Mouse (Mus musculus): ENCODE data around the gene Polr2c. TPM values are rescaled to one million over a fixed set of nuclear protein-coding genes. Genes with fewer than 3 reads are reported as not detected.
"Not testable (repeated sequence)": the region's sequence is repeated elsewhere in the genome, so short reads cannot be mapped to it uniquely, and the experiment has no call there.

The Polr2c gene
- polyA plus RNA-seq, 1 experiment from 2014 or later: 134 TPM

- ATAC-seq (ENCODE audit: insufficient read depth, low FRiP score, low read depth); H3K9ac ChIP-seq; H3K4me1 ChIP-seq; H3K27me3 ChIP-seq (replicated peaks); H3K9me3 ChIP-seq; H3K4me3 ChIP-seq (replicated peaks); H3K27ac ChIP-seq; H3K4me2 ChIP-seq: not testable (repeated sequence)
- 86% methylated on average over 11 of the region's 11 CpGs for WGBS
- peaks cover 38% of the 10 kb centered on the region for H3K36me3 ChIP-seq
Observed at GRCm38 (mm10) chr8:94854761-94855160, 2.5 kb upstream of the Polr2c start.

GRCm38 (mm10) chr8:94857011-94857345 is 272 bp upstream of the Polr2c start:
- ATAC-seq (ENCODE audit: insufficient read depth, low FRiP score, low read depth): no peak
- no peak overlapping the region for H3K27ac ChIP-seq
- 0 out of 2 replicates have a peak, but pooled peaks cover 3% of the 10 kb centered on the region for H3K4me1 ChIP-seq
- H3K4me3 ChIP-seq (replicated peaks): peak overlapping the region; percentile 98
- H3K27me3 ChIP-seq (replicated peaks): no peaks in the 10 kb centered on the region
- no peaks in the 10 kb centered on the region for H3K9me3 ChIP-seq
- H3K36me3 ChIP-seq: peaks cover 28% of the 10 kb centered on the region
- no peak overlapping the region for H3K9ac ChIP-seq
- peak overlapping the region; percentile 30; the same call in 1 of the 2 replicates for H3K4me2 ChIP-seq
- WGBS: 31% methylated on average over 5 of the region's 5 CpGs

DNA sequence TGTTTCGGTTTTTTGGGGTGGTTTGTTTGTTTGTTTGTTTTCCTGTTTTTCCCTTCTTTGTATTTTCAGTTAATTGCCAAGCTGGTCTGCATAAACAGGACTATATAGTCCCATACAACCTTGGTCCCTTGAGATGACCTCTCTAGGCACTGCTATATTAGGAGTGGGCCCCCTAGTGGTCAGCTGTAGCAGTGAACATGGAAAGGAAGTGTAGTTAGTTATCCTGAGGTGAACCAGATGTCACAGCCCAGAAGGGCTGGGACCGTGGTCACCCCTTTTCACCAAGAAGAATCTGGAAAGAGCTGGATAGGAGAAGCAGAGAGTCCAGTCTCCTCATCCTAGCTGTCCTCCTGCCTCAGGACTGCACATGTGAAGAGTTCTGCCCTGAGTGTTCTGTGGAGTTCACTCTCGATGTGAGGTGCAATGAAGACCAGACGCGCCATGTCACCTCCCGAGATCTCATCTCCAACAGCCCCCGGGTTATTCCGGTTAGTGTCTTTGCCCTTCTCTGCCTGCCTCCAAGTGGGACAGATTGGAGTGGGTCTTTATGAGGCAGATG is 4.2 kb downstream of the Polr2c start:
- Histone ChIP-seq H3K36me3 (peaks cover 35% of the 10 kb centered on the region), H3K27ac (no peak overlapping the region), H3K4me1 (0 out of 2 replicates have a peak, but pooled peaks cover 3% of the 10 kb centered on the region), H3K4me3 (replicated peaks) (no peak overlapping the region), H3K4me2 (no peak overlapping the region), H3K27me3 (replicated peaks) (no peaks in the 10 kb centered on the region), H3K9ac (no peak overlapping the region), H3K9me3 (no peaks in the 10 kb centered on the region)
- WGBS: 67% methylated on average over 8 of the region's 8 CpGs
- no peak for ATAC-seq (ENCODE audit: insufficient read depth, low FRiP score, low read depth)

DNA sequence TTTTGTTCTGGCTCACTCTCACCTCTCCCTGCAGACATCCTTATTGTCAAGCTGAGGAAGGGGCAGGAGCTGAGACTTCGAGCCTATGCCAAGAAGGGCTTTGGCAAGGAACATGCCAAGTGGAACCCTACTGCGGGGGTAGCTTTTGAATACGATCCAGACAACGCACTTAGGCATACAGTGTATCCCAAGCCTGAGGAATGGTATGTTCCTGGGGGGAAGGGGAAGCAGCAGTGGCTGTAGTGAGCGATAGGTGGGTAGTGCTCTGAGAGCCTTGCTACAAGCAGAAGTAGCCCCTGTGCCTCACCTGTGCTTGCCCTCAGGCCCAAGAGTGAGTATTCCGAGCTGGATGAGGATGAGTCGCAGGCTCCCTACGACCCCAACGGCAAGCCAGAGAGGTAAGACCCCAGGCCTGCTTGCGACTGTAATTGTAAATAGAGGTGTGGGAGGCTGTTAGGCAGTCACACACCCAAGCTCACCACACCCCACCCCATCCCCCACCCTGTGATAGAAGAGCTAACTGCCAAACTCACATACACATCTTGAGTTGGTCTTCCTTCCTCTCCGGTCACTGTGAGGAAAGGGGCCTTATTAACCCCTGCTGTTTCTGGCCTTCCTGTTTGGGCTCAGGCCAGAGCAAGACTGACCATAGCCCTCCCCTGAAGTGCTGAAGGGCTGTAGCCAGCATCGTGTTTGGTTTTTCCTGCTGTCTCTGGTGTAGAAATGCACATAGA is 5.4 kb downstream of the Polr2c start:
- Histone ChIP-seq H3K4me2 (no peak overlapping the region), H3K36me3 (peaks cover 45% of the 10 kb centered on the region), H3K27me3 (replicated peaks) (no peaks in the 10 kb centered on the region), H3K9me3 (no peaks in the 10 kb centered on the region), H3K9ac (no peak overlapping the region), H3K4me1 (0 out of 2 replicates have a peak, but pooled peaks cover 3% of the 10 kb centered on the region), H3K4me3 (replicated peaks) (no peak overlapping the region), H3K27ac (no peak overlapping the region)
- WGBS: 80% methylated on average over 12 of the region's 12 CpGs
- no peak for ATAC-seq (ENCODE audit: insufficient read depth, low FRiP score, low read depth)

DNA sequence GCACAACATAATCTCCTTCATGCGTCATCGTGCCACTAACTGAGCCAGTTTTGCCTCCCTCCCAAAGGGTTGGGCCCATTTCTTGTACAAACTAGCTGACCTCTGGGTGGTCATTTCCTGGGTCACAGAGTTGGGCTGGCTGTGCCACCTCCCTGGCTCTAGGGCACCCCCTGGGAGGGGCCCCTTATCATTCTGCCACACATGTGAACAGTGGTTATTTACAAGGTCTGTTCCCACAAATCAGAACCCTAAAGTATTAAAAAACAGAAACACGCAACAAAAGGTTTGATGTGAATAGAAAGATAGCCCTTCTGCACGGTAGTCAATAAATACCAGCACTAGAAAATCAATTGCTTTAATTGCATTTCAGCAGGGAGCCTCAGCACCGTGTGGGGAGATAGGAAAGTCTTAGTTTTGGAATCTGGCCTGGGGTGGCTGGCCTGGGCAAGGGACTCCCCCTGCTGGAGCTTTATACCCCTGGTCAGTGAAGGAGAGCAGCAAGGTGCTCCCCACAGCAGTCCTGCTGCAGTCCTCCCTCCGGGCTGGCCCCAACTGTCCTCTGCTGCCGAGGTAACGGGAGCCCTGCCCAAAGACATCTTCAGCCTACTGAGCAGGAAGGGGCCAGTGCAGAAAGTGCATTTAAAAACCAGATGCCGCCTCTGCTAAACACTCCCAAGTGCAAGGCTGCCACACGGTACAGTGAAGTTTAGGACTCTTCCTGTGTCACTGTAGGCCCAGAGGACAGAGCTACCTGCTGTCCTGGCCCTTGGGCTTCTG is 6.8 kb downstream of the Polr2c start:
- Histone ChIP-seq H3K27ac (no peak overlapping the region), H3K4me3 (replicated peaks) (no peak overlapping the region), H3K4me2 (no peak overlapping the region), H3K36me3 (peaks cover 45% of the 10 kb centered on the region), H3K9me3 (no peaks in the 10 kb centered on the region), H3K9ac (no peak overlapping the region), H3K4me1 (peaks cover 3% of the 10 kb centered on the region; the same call in 1 of the 2 replicates), H3K27me3 (replicated peaks) (no peaks in the 10 kb centered on the region)
- ATAC-seq (ENCODE audit: insufficient read depth, low FRiP score, low read depth): no peak
- 69% methylated on average over 10 of the region's 10 CpGs for WGBS

GRCm38 (mm10) chr8:94865292-94865691 is 8.0 kb downstream of the Polr2c start:
- H3K9ac ChIP-seq: no peak overlapping the region
- no peak overlapping the region for H3K27ac ChIP-seq
- H3K4me3 ChIP-seq (replicated peaks): no peak overlapping the region
- H3K4me1 ChIP-seq: peaks cover 15% of the 10 kb centered on the region
- WGBS: 75% methylated on average over 10 of the region's 10 CpGs
- no peak overlapping the region for H3K4me2 ChIP-seq
- peaks cover 45% of the 10 kb centered on the region for H3K36me3 ChIP-seq
- no peak; the same call in 1 of the 2 replicates for ATAC-seq (ENCODE audit: insufficient read depth, low FRiP score, low read depth)
- no peaks in the 10 kb centered on the region for H3K9me3 ChIP-seq
- no peaks in the 10 kb centered on the region for H3K27me3 ChIP-seq (replicated peaks)

DNA sequence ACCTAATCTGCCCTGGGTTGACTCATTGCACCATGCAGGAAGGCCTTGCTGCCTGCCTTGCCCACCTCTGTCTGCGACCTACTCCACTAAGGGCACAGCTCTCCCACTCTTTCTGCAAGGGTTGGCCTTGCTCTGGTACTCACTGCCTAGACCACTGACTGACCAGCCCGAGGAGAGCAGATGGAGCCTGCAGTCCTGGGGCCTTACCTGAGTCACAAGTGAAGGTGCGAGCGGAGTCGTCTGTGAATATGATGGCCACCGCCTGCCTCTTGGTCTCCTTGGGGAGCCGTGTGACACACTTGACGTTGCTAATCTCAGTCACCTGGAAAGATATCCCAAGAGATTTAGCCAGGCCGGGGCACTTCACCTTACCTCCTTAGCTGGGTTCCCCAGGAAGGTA is 9.7 kb downstream of the Polr2c start:
- H3K27me3 ChIP-seq (replicated peaks): no peaks in the 10 kb centered on the region
- no peak overlapping the region for H3K27ac ChIP-seq
- peaks cover 41% of the 10 kb centered on the region for H3K36me3 ChIP-seq
- no peaks in the 10 kb centered on the region for H3K9me3 ChIP-seq
- 78% methylated on average over 9 of the region's 9 CpGs for WGBS
- H3K4me2 ChIP-seq: no peak overlapping the region
- ATAC-seq (ENCODE audit: insufficient read depth, low FRiP score, low read depth): no peak
- no peak overlapping the region for H3K9ac ChIP-seq
- H3K4me1 ChIP-seq: peaks cover 29% of the 10 kb centered on the region
- H3K4me3 ChIP-seq (replicated peaks): no peak overlapping the region

DNA sequence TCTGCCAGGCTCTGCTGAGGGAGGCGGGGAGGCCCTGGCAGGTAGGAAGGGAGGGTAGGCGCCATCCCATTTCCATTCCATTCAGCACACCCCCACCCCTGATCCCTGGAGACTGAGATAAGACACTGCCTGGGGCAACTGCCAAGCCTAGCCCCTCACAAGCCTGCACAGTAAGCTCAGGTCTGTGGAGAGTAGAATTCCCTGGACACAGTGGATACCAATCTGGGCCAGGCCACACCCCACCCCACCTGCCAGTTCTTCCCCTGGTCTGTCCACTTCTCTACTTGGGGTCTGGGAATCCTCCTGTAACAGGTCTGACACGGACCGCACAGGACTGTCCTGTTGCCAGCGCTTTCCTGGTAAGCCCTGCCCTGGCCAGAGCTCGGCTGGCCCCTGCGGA is 11.9 kb downstream of the Polr2c start:
- no peak for ATAC-seq (ENCODE audit: insufficient read depth, low FRiP score, low read depth)
- peaks cover 38% of the 10 kb centered on the region for H3K4me1 ChIP-seq
- H3K9ac ChIP-seq: no peak overlapping the region
- no peaks in the 10 kb centered on the region for H3K27me3 ChIP-seq (replicated peaks)
- H3K27ac ChIP-seq: no peak overlapping the region
- peaks cover 26% of the 10 kb centered on the region for H3K36me3 ChIP-seq
- no peaks in the 10 kb centered on the region for H3K9me3 ChIP-seq
- WGBS: 58% methylated on average over 7 of the region's 7 CpGs
- H3K4me2 ChIP-seq: 0 out of 2 replicates have a peak overlapping the region, but pooled peaks have one; percentile 86
- H3K4me3 ChIP-seq (replicated peaks): no peak overlapping the region

- Histone ChIP-seq H3K4me3 (replicated peaks) (peak overlapping the region; percentile 42), H3K36me3 (peaks cover 19% of the 10 kb centered on the region; the same call in 1 of the 2 replicates), H3K27me3 (replicated peaks) (0 out of 2 replicates have a peak, but pooled peaks cover 5% of the 10 kb centered on the region), H3K9ac (no peak overlapping the region), H3K9me3 (no peaks in the 10 kb centered on the region), H3K27ac (no peak overlapping the region), H3K4me2 (peak overlapping the region; percentile 86), H3K4me1 (peaks cover 47% of the 10 kb centered on the region)
- WGBS: 39% methylated on average over 4 of the region's 4 CpGs
- ATAC-seq (ENCODE audit: insufficient read depth, low FRiP score, low read depth): no peak
Observed at GRCm38 (mm10) chr8:94870003-94870402, 12.8 kb downstream of the Polr2c start.

GRCm38 (mm10) chr8:94870474-94871107 is 13.3 kb downstream of the Polr2c start:
- Histone ChIP-seq H3K4me3 (replicated peaks) (peak overlapping the region; percentile 42), H3K36me3 (peaks cover 17% of the 10 kb centered on the region; the same call in 1 of the 2 replicates), H3K9ac (no peak overlapping the region), H3K27ac (peak overlapping the region; percentile 82; the same call in 1 of the 2 replicates), H3K27me3 (replicated peaks) (0 out of 2 replicates have a peak, but pooled peaks cover 5% of the 10 kb centered on the region), H3K4me1 (peaks cover 53% of the 10 kb centered on the region), H3K9me3 (no peaks in the 10 kb centered on the region), H3K4me2 (peak overlapping the region; percentile 86)
- ATAC-seq (ENCODE audit: insufficient read depth, low FRiP score, low read depth): no peak
- 7% methylated on average over 22 of the region's 22 CpGs for WGBS

DNA sequence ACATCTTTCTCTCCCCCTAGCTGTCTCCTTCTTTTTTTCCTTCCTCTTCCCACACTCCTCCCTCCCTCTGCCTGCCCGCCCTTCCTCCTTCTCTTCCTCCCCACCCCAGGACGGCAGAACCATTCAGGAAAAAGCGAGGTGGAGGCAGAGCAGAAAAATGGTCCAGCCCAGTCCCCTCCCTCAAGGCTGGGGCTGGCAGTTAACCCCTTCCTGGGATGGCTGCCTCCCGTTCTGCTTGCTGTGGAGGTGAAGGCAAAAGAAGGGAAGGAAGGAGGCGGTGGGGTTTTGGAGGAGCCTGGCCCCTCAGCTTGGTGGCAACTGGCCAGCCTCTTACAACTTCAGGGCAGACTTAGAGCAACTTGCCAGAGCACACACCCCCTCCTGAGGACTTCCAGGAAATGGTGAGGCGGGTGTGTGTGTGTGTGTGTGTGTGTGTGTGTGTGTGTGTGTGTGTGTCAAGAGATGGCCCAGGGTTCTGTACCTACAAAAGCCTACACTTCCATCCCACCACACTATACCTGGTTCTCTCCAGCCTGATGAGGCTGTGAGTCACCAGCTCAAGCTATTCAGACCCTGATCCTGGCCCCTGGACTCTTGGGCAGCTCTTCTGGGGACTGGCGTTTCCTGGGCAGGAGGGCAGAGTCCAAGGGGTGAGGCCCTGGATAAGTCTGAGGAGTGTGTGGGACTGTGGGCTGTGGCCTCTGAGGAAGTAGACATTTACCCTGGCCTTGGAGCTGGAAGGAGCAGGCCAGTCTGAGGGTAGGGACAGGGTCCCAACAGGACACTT is 14.1 kb downstream of the Polr2c start:
- Histone ChIP-seq H3K27ac (peak overlapping the region; percentile 82), H3K36me3 (0 out of 2 replicates have a peak, but pooled peaks cover 10% of the 10 kb centered on the region), H3K27me3 (replicated peaks) (0 out of 2 replicates have a peak, but pooled peaks cover 5% of the 10 kb centered on the region), H3K9ac (no peak overlapping the region), H3K4me3 (replicated peaks) (peak overlapping the region; percentile 42), H3K4me2 (peak overlapping the region; percentile 86), H3K9me3 (no peaks in the 10 kb centered on the region), H3K4me1 (peaks cover 55% of the 10 kb centered on the region)
- WGBS: 4% methylated on average over 7 of the region's 7 CpGs
- ATAC-seq (ENCODE audit: insufficient read depth, low FRiP score, low read depth): peak; percentile 75
